Mouse (Mus musculus) megakaryocyte, embryonic 14.5 days (primary cell): Measurements from ENCODE around the gene Calhm5.

ENCODE experiments used
- FLI1 ChIP-seq: IDR thresholded peaks from 2 replicates; pipeline ENCODE4 v1.6.1; 2012; ENCODE audit warnings: low read length, inconsistent platforms, mixed read lengths
- GATA1 ChIP-seq: IDR thresholded peaks from 3 replicates; pipeline ENCODE4 v1.6.1; 2012; ENCODE audit warnings: mixed read lengths, low read length, inconsistent platforms, borderline replicate concordance

GRCm38 (mm10) chr10:34044210-34044609, 52.1 kb downstream of the Calhm5 start, which contains the start of gene Calhm4:
- no peak for TF ChIP-seq GATA1
- TF ChIP-seq FLI1, result no peak
